Mouse (Mus musculus) limb, embryonic 11.5 days (tissue): ENCODE measurements around the gene Hyou1. TPM values are rescaled to one million over a fixed set of nuclear protein-coding genes. Genes with fewer than 3 reads are reported as not detected.
A peak's percentile ranks its signal among the peaks of the same experiment; 100 is the strongest.
"Not testable (repeated sequence)": the region's sequence is repeated elsewhere in the genome, so short reads cannot be mapped to it uniquely, and the experiment has no call there.

Experiments used
- ATAC-seq: fragments of 200-750 bp; cut with Nextera tagmentation; 2 replicates; pipeline ENCODE4 v1.8.0; 2017; ENCODE audit warnings: low read depth; ENCODE audit not compliant: insufficient number of reproducible peaks, low FRiP score, low TSS enrichment
- DNase-seq: peaks from one replicate; pipeline ENCODE4 v3.0.0-alpha.2; 2015; ENCODE audit warnings: low spot score
- H3K27ac ChIP-seq: fragments of 300-500 bp; sonication (generic); replicated peaks from 2 replicates; pipeline ENCODE4 v1.5.1; 2014; ENCODE audit warnings: low read depth, mild to moderate bottlenecking, low read length
- H3K27me3 ChIP-seq: fragments of 300-500 bp; sonication (generic); 2 replicates; pipeline ENCODE4 v1.6.1; 2014; ENCODE audit warnings: mild to moderate bottlenecking, low read length, mixed read lengths; ENCODE audit not compliant: control insufficient read depth, insufficient read depth
- H3K36me3 ChIP-seq: fragments of 300-500 bp; sonication (generic); 2 replicates; pipeline ENCODE4 v1.6.1; 2014; ENCODE audit warnings: mild to moderate bottlenecking, low read length, moderate library complexity, mixed read lengths; ENCODE audit not compliant: control insufficient read depth, insufficient read depth
- H3K4me1 ChIP-seq: fragments of 300-500 bp; sonication (generic); 2 replicates; pipeline ENCODE4 v1.6.1; 2014; ENCODE audit warnings: low read length, mixed read lengths; ENCODE audit not compliant: control insufficient read depth, insufficient read depth
- H3K4me2 ChIP-seq: fragments of 300-500 bp; sonication (generic); 2 replicates; pipeline ENCODE4 v1.6.1; 2014; ENCODE audit warnings: low read depth, mild to moderate bottlenecking, moderate library complexity; ENCODE audit not compliant: severe bottlenecking
- H3K4me3 ChIP-seq: fragments of 300-500 bp; sonication (generic); 2 replicates; pipeline ENCODE4 v1.5.1; 2014; ENCODE audit warnings: low read depth, low read length
- H3K9ac ChIP-seq: fragments of 300-500 bp; sonication (generic); 2 replicates; pipeline ENCODE4 v1.6.1; 2014; ENCODE audit warnings: mild to moderate bottlenecking, low read length
- H3K9me3 ChIP-seq: fragments of 300-500 bp; sonication (generic); 2 replicates; pipeline ENCODE4 v1.6.1; 2016; ENCODE audit warnings: low read length; ENCODE audit not compliant: control insufficient read depth
- WGBS: fragments of 180-500 bp; shearing (Covaris S2); extraction: QIAGEN DNeasy Blood & Tissue Kit; methylation state at CpG from one replicate; pipeline ENCODE4 v1.1.7; 2014; 5-methylcytosine and 5-hydroxymethylcytosine counted together
- polyA plus RNA-seq: library from polyadenylated mRNA; unstranded; fragments of >200 nt; fragmentation: Nextera tagmentation; extraction: Ambion mirVana; gene quantifications from 2 replicates; pipeline ENCODE4 v1.2.1, GENCODE M21; 2014

The Hyou1 gene
- polyA plus RNA-seq = 36.1 and 39.7 TPM in 2 replicates

- H3K27ac ChIP-seq = peak within 1 kb of the TSS; percentile 55
- DNase-seq = peak; percentile 100
- H3K36me3 ChIP-seq = peaks cover 17% of the 10 kb centered on the region
- H3K4me3 ChIP-seq = peak within 1 kb of the TSS; percentile 71
- no peaks in the 10 kb centered on the region for H3K27me3 ChIP-seq
- H3K9me3 ChIP-seq = no peaks in the 10 kb centered on the region
- peak within 1 kb of the TSS; percentile 89 for H3K9ac ChIP-seq
- H3K4me1 ChIP-seq = peaks cover 8% of the 10 kb centered on the region
- peak; percentile 98 for ATAC-seq
- under 1% methylated on average over 83 of the region's 83 CpGs for WGBS
- peak within 1 kb of the TSS; percentile 80 for H3K4me2 ChIP-seq
Observed at GRCm38 (mm10) chr9:44379054-44379834, at the start of gene Hyou1. Gene Hyou1 (plus strand): TSS chr9:44379490.

- ATAC-seq (no peak), DNase-seq (no peak)
- WGBS = 93% methylated on average over 6 of the region's 6 CpGs
- peaks cover 28% of the 10 kb centered on the region for H3K36me3 ChIP-seq
- H3K27me3 ChIP-seq = no peaks in the 10 kb centered on the region
- H3K27ac ChIP-seq = no peak overlapping the region
- peaks cover 8% of the 10 kb centered on the region for H3K4me1 ChIP-seq
- H3K4me3 ChIP-seq = no peak overlapping the region
- H3K4me2 ChIP-seq = no peak overlapping the region
- no peak overlapping the region for H3K9ac ChIP-seq
- no peaks in the 10 kb centered on the region for H3K9me3 ChIP-seq
Observed at GRCm38 (mm10) chr9:44330736-44331135, 48.6 kb upstream of the Hyou1 start.

GRCm38 (mm10) chr9:44332918-44333638 lies 46.2 kb upstream of the Hyou1 start:
- H3K27me3 ChIP-seq = no peaks in the 10 kb centered on the region
- H3K9me3 ChIP-seq = no peaks in the 10 kb centered on the region
- H3K9ac ChIP-seq = no peak overlapping the region
- DNase-seq (no peak), ATAC-seq (no peak)
- peaks cover 10% of the 10 kb centered on the region; the same call in 1 of the 2 replicates for H3K4me1 ChIP-seq
- peaks cover 32% of the 10 kb centered on the region for H3K36me3 ChIP-seq
- WGBS = 95% methylated on average over 13 of the region's 13 CpGs
- H3K4me3 ChIP-seq = no peak overlapping the region
- H3K27ac ChIP-seq = no peak overlapping the region
- no peak overlapping the region for H3K4me2 ChIP-seq

GRCm38 (mm10) chr9:44334396-44335330 lies 44.6 kb upstream of the Hyou1 start, which contains the start of gene H2afx:
Gene H2afx (plus strand): TSS chr9:44334694.
- peaks cover 10% of the 10 kb centered on the region; the same call in 1 of the 2 replicates for H3K4me1 ChIP-seq
- peak within 1 kb of the TSS; percentile 93 for H3K27ac ChIP-seq
- peaks cover 35% of the 10 kb centered on the region for H3K36me3 ChIP-seq
- ATAC-seq = peak; percentile 96
- H3K9ac ChIP-seq = peak within 1 kb of the TSS; percentile 99
- no peaks in the 10 kb centered on the region for H3K9me3 ChIP-seq
- under 1% methylated on average over 75 of the region's 91 CpGs for WGBS
- peak within 1 kb of the TSS; percentile 69 for H3K4me2 ChIP-seq
- no peaks in the 10 kb centered on the region for H3K27me3 ChIP-seq
- H3K4me3 ChIP-seq = peak within 1 kb of the TSS; percentile 82
- peak; percentile 99 for DNase-seq

GRCm38 (mm10) chr9:44335331-44336092 lies 43.8 kb upstream of the Hyou1 start:
- Histone ChIP-seq H3K9ac (peak overlapping the region; percentile 99), H3K27me3 (no peaks in the 10 kb centered on the region), H3K36me3 (peaks cover 32% of the 10 kb centered on the region), H3K4me3 (peak overlapping the region; percentile 82), H3K4me2 (peak overlapping the region; percentile 69), H3K27ac (peak overlapping the region; percentile 93), H3K4me1 (peaks cover 10% of the 10 kb centered on the region; the same call in 1 of the 2 replicates), H3K9me3 (no peaks in the 10 kb centered on the region)
- ATAC-seq (no peak), DNase-seq (peak; percentile 70)
- under 1% methylated on average over 50 of the region's 50 CpGs for WGBS

- Histone ChIP-seq H3K9me3 (no peaks in the 10 kb centered on the region), H3K27ac (peak overlapping the region; percentile 93), H3K4me1 (peaks cover 10% of the 10 kb centered on the region; the same call in 1 of the 2 replicates), H3K27me3 (no peaks in the 10 kb centered on the region), H3K4me3 (peak overlapping the region; percentile 82), H3K4me2 (peak overlapping the region; percentile 69), H3K36me3 (peaks cover 29% of the 10 kb centered on the region), H3K9ac (peak overlapping the region; percentile 99)
- WGBS = 7% methylated on average over 5 of the region's 5 CpGs
- DNase-seq (no peak), ATAC-seq (no peak)
Observed at GRCm38 (mm10) chr9:44336093-44336406, 43.2 kb upstream of the Hyou1 start.

GRCm38 (mm10) chr9:44336513-44336912 lies 42.8 kb upstream of the Hyou1 start:
- not testable (repeated sequence) for H3K9me3 ChIP-seq, H3K27ac ChIP-seq, H3K27me3 ChIP-seq, DNase-seq, ATAC-seq
- peak overlapping the region; percentile 69 for H3K4me2 ChIP-seq
- peaks cover 10% of the 10 kb centered on the region; the same call in 1 of the 2 replicates for H3K4me1 ChIP-seq
- peak overlapping the region; percentile 45; the same call in 1 of the 2 replicates for H3K9ac ChIP-seq
- 46% methylated on average over 4 of the region's 4 CpGs for WGBS
- peak overlapping the region; percentile 82 for H3K4me3 ChIP-seq
- H3K36me3 ChIP-seq = peaks cover 26% of the 10 kb centered on the region
